Mouse (Mus musculus) kidney, embryonic 14.5 days (tissue): ENCODE results near the gene Arpc1a. TPM values are rescaled to one million over a fixed set of nuclear protein-coding genes. Genes with fewer than 3 reads are reported as not detected.
A peak's percentile ranks its signal among the peaks of the same experiment; 100 is the strongest.

Source experiments
- ATAC-seq: fragments of 200-750 bp; cut with Nextera tagmentation; 2 replicates; pipeline ENCODE4 v1.8.0; 2017; ENCODE audit warnings: moderate number of reproducible peaks, mild to moderate bottlenecking, moderate TSS enrichment, moderate library complexity; ENCODE audit not compliant: low FRiP score, low TSS enrichment
- H3K27ac ChIP-seq: fragments of 300-500 bp; sonication (generic); 2 replicates; pipeline ENCODE4 v1.5.1; 2014; ENCODE audit warnings: low read depth, mild to moderate bottlenecking, low read length, moderate library complexity, mixed read lengths
- H3K27me3 ChIP-seq: fragments of 300-500 bp; sonication (generic); 2 replicates; pipeline ENCODE4 v1.6.1; 2014; ENCODE audit warnings: mild to moderate bottlenecking, low read length; ENCODE audit not compliant: control insufficient read depth, insufficient read depth
- H3K36me3 ChIP-seq: fragments of 300-500 bp; sonication (generic); 2 replicates; pipeline ENCODE4 v1.6.1; 2014; ENCODE audit warnings: low read length, mixed read lengths; ENCODE audit not compliant: control insufficient read depth, insufficient read depth
- H3K4me1 ChIP-seq: fragments of 300-500 bp; sonication (generic); 2 replicates; pipeline ENCODE4 v1.6.1; 2014; ENCODE audit warnings: low read length, mixed read lengths; ENCODE audit not compliant: control insufficient read depth, insufficient read depth
- H3K4me2 ChIP-seq: fragments of 300-500 bp; sonication (generic); replicated peaks from 2 replicates; pipeline ENCODE4 v1.6.1; 2014; ENCODE audit warnings: low read depth, mild to moderate bottlenecking, low read length
- H3K4me3 ChIP-seq: fragments of 300-500 bp; sonication (generic); 2 replicates; pipeline ENCODE4 v1.5.1; 2014; ENCODE audit warnings: mild to moderate bottlenecking, low read length
- H3K9ac ChIP-seq: fragments of 300-500 bp; sonication (generic); 2 replicates; pipeline ENCODE4 v1.6.1; 2014; ENCODE audit warnings: low read depth, mild to moderate bottlenecking, low read length, moderate library complexity
- H3K9me3 ChIP-seq: fragments of 300-500 bp; sonication (generic); 2 replicates; pipeline ENCODE4 v1.6.1; 2016; ENCODE audit warnings: low read length; ENCODE audit not compliant: control insufficient read depth
- WGBS: fragments of 180-500 bp; shearing (Covaris S2); extraction: QIAGEN DNeasy Blood & Tissue Kit; methylation state at CpG from one replicate; pipeline ENCODE4 v1.1.7; 2014; 5-methylcytosine and 5-hydroxymethylcytosine counted together
- polyA plus RNA-seq: library from polyadenylated mRNA; unstranded; fragments of >200 nt; fragmentation: Nextera tagmentation; extraction: Ambion mirVana; gene quantifications from 2 replicates; pipeline ENCODE4 v1.2.1, GENCODE M21; 2014

Gene Arpc1a
- polyA plus RNA-seq, 1 experiment from 2014 or later, result 149 TPM

DNA sequence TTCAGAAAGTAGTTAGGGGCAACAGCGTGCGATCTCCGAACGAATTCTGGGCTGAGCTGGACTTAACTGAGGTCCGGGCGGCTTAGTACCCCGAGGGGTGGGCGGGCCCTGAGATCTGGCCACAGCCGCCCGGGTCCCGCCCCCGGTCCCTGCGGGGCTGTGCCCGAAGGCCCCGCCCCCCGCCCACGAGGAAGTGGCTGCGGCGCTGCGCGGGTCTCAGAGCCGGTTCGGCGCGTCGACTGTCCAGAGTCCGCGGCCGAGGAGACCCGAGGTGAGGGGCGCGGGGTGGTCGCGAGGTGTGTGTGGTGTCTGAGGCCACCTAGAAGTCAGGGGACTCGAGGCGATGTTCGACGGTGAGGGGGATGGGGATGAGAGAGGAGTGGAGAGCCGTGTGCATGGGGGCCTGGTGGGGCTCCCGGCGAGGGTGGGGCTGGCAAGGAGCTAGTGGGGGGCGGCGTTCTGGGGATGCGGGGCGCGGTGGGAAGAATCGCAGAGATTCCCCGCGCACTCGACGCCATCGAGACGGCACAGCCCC is 30.5 kb downstream of the Arpc1a start, which contains the start of gene Arpc1b:
Gene Arpc1b (plus strand): TSS at position 145 of the 535 bp plus-strand sequence.
- peaks cover 12% of the 10 kb centered on the region for H3K36me3 ChIP-seq
- peak within 1 kb of the TSS; percentile 82 for H3K4me2 ChIP-seq
- no peaks in the 10 kb centered on the region for H3K27me3 ChIP-seq
- peak within 1 kb of the TSS; percentile 51; the same call in 1 of the 2 replicates for H3K27ac ChIP-seq
- peak within 1 kb of the TSS; percentile 71 for H3K4me3 ChIP-seq
- no peaks in the 10 kb centered on the region for H3K9me3 ChIP-seq
- WGBS, result under 1% methylated on average over 37 of the region's 53 CpGs
- peak within 1 kb of the TSS; percentile 76 for H3K9ac ChIP-seq
- peak; percentile 81 for ATAC-seq
- peaks cover 15% of the 10 kb centered on the region; the same call in 1 of the 2 replicates for H3K4me1 ChIP-seq

GRCm38 (mm10) chr5:145114606-145115473 is 31.2 kb downstream of the Arpc1a start:
- H3K27ac ChIP-seq, result peak overlapping the region; percentile 51; the same call in 1 of the 2 replicates
- peak; percentile 25 for ATAC-seq
- 16% methylated on average over 34 of the region's 40 CpGs for WGBS
- H3K9ac ChIP-seq, result peak overlapping the region; percentile 76
- H3K27me3 ChIP-seq, result no peaks in the 10 kb centered on the region
- peaks cover 5% of the 10 kb centered on the region for H3K36me3 ChIP-seq
- peaks cover 15% of the 10 kb centered on the region; the same call in 1 of the 2 replicates for H3K4me1 ChIP-seq
- H3K9me3 ChIP-seq, result no peaks in the 10 kb centered on the region
- peak overlapping the region; percentile 71 for H3K4me3 ChIP-seq
- peak overlapping the region; percentile 82 for H3K4me2 ChIP-seq

DNA sequence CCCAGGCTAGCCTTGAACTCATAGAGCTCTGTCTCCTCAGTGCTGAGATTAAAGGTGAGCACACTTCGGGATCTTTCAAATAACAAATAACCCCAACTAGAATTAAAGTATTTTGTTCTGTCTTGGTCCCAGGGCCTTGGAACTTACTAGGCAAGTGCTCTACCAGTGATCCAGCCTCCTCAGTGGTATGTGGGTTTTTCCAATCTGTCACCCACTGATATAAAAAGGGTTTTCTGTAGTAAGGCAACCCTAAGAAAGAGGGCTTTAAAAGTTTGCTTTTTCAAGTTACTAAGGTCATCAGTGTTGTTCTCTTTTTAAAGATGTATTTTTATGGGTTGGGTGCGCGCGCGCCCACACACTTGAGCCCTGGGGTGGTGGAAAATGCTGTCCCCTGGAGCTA is 32.1 kb downstream of the Arpc1a start:
- no peaks in the 10 kb centered on the region; the same call in 1 of the 2 replicates for H3K36me3 ChIP-seq
- 90% methylated on average over 5 of the region's 5 CpGs for WGBS
- H3K4me2 ChIP-seq, result no peak overlapping the region; the same call in 1 of the 2 replicates
- ATAC-seq, result no peak
- no peaks in the 10 kb centered on the region for H3K9me3 ChIP-seq
- H3K9ac ChIP-seq, result no peak overlapping the region
- H3K4me1 ChIP-seq, result peaks cover 19% of the 10 kb centered on the region
- H3K27me3 ChIP-seq, result no peaks in the 10 kb centered on the region
- peak overlapping the region; percentile 82 for H3K27ac ChIP-seq
- no peak overlapping the region; the same call in 1 of the 2 replicates for H3K4me3 ChIP-seq

- Histone ChIP-seq H3K27ac (peak overlapping the region; percentile 82), H3K9ac (0 out of 2 replicates have a peak overlapping the region, but pooled peaks have one; percentile 18), H3K4me2 (no peak overlapping the region; the same call in 1 of the 2 replicates), H3K4me1 (peaks cover 24% of the 10 kb centered on the region), H3K36me3 (no peaks in the 10 kb centered on the region; the same call in 1 of the 2 replicates), H3K27me3 (no peaks in the 10 kb centered on the region), H3K9me3 (no peaks in the 10 kb centered on the region), H3K4me3 (no peak overlapping the region)
- ATAC-seq, result peak; percentile 7; the same call in 1 of the 2 replicates
- WGBS, result 28% methylated on average over 4 of the region's 4 CpGs
Observed at GRCm38 (mm10) chr5:145116316-145116715, 32.7 kb downstream of the Arpc1a start.

DNA sequence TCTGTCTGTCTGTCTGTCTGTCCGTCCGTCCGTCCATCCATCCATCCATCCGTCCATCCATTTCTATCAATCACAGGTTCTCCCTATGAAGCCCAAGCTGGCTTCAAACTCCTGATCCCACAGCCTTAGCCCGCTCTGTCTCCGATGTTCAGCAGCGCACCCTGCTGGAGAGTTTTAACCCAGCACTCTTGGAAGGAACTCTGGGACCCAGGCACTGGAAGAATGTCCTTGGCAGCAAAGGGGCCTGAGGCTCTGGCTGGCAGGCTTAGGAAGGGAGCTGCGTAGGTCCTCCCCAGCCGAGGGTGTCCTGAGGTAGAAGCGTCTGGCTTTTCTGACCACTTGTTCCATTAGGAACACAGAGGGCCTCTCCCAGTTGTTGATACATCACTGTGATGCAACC is 33.3 kb downstream of the Arpc1a start:
- Histone ChIP-seq H3K9me3 (no peaks in the 10 kb centered on the region), H3K27me3 (no peaks in the 10 kb centered on the region), H3K36me3 (no peaks in the 10 kb centered on the region; the same call in 1 of the 2 replicates), H3K4me2 (no peak overlapping the region; the same call in 1 of the 2 replicates), H3K27ac (peak overlapping the region; percentile 82; the same call in 1 of the 2 replicates), H3K9ac (0 out of 2 replicates have a peak overlapping the region, but pooled peaks have one; percentile 18), H3K4me1 (peaks cover 24% of the 10 kb centered on the region), H3K4me3 (no peak overlapping the region; the same call in 1 of the 2 replicates)
- 51% methylated on average over 10 of the region's 10 CpGs for WGBS
- no peak for ATAC-seq

- WGBS, result 38% methylated on average over 6 of the region's 6 CpGs
Observed at GRCm38 (mm10) chr5:145118005-145118404, 34.4 kb downstream of the Arpc1a start.

GRCm38 (mm10) chr5:145118461-145118860 is 34.8 kb downstream of the Arpc1a start:
- H3K4me1 ChIP-seq, result peaks cover 24% of the 10 kb centered on the region
- H3K9ac ChIP-seq, result no peak overlapping the region
- H3K9me3 ChIP-seq, result no peaks in the 10 kb centered on the region
- H3K36me3 ChIP-seq, result peaks cover 10% of the 10 kb centered on the region; the same call in 1 of the 2 replicates
- H3K27ac ChIP-seq, result no peak overlapping the region
- ATAC-seq, result no peak
- H3K4me2 ChIP-seq, result no peak overlapping the region
- 90% methylated on average over 5 of the region's 5 CpGs for WGBS
- no peaks in the 10 kb centered on the region for H3K27me3 ChIP-seq
- H3K4me3 ChIP-seq, result no peak overlapping the region

More at GRCm38 (mm10) chr5:145118005-145118404, 34.4 kb downstream of the Arpc1a start:
- no peaks in the 10 kb centered on the region for H3K27me3 ChIP-seq
- H3K36me3 ChIP-seq, result peaks cover 5% of the 10 kb centered on the region; the same call in 1 of the 2 replicates
- H3K27ac ChIP-seq, result no peak overlapping the region
- H3K4me1 ChIP-seq, result peaks cover 24% of the 10 kb centered on the region
- H3K4me2 ChIP-seq, result no peak overlapping the region
- no peak overlapping the region for H3K4me3 ChIP-seq
- no peak overlapping the region for H3K9ac ChIP-seq
- H3K9me3 ChIP-seq, result no peaks in the 10 kb centered on the region
- ATAC-seq, result no peak

DNA sequence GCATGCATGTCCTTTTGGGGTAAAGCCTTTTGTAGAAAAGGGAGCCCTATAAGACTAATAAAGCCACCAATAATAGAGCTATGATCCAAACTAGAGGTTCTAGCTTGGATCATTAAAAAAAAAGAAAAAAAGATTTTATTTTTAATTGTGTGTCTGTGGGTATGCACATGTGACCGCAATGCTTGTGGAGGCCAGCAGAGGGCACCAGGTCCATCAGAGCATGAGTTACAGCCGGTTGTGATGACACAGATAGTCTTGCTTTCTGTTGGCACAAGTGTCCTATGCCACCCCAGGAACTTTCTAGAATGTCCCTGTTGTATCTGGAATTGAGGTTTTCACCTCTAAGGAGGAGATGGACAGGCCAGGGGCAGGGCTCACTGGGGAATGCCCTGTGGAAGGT is 35.8 kb downstream of the Arpc1a start:
- H3K4me1 ChIP-seq, result peaks cover 24% of the 10 kb centered on the region
- H3K36me3 ChIP-seq, result peaks cover 18% of the 10 kb centered on the region
- no peak overlapping the region for H3K9ac ChIP-seq
- no peak overlapping the region for H3K27ac ChIP-seq
- WGBS, result 87% methylated on average over 2 of the region's 2 CpGs
- no peak overlapping the region for H3K4me2 ChIP-seq
- H3K27me3 ChIP-seq, result no peaks in the 10 kb centered on the region
- no peak overlapping the region for H3K4me3 ChIP-seq
- no peaks in the 10 kb centered on the region for H3K9me3 ChIP-seq
- no peak for ATAC-seq
